Mouse (Mus musculus) brain, adult 2 months (tissue): ENCODE results near the gene Actc1.

Source experiments
- DNase-seq: peaks from one replicate; pipeline ENCODE4 v3.0.0; 2011; ENCODE audit warnings: low read depth, low spot score

The Actc1 gene

DNA sequence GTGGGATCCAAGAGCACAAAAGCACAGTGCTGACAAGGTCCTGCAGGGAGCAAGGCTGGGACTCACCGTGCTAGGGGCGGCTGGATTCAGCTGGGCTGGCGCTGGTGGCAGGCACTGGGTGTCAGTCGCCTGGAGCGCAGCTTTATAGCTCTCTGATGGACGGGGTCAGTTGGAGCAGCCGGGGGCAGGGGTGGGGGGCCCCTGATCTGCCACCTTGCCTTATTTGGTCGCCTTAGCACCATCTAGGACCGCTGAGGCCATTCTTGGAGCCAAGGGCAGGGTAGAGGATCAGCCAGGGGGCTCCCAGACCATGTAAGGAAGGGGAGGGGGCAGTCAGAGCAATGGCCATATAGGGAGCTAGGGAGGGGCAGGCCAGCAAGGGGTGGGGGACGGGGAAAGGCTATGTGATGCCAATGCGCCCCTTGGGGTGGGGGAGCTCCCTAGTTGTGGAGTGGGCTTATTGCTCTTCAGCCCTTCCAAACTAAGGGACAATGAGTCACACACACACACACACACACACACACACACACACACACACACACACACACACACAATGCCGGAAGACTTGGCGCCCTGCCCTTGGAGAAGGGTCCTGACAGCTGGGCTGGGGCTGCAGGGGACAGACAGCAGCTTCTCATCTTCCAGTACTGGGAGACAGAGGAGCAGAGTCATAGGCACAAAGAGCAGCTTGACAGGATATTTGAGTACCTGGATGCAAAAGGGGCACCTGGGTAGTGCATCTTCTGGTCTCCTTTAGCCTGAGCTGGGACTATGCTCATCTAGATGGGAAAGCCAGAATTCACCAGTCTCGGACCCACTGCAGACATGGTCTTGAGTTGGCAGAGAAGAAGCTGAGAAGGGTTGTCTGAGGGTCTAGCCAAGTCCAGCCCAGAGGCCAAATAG is at the start of gene Actc1:
Actc1 (minus strand) TSS at position 853 of the 903 bp plus-strand sequence.
- no peak for DNase-seq

GRCm38 (mm10) chr2:114102471-114102870 is 49.1 kb upstream of the Actc1 start:
- no peak for DNase-seq

DNA sequence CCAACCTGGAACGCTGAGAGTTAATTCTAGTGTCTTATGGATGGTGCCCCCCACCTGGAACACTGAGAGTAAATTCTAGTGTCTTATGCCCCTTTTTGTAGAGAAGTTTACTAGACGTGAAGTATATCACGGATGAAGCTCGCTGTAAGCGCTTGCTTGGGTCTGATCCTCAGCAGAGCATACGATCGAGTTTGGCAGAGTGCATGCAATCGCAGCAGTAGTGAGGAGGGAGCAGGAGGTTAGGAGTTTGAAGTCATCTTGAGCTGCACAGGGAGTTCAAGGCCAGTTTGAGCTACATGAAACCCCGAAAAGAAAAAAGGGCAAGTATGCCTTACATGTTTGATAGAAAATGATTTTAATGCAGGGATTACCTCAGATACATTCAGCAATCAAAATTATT is 47.5 kb upstream of the Actc1 start:
- DNase-seq, result no peak

GRCm38 (mm10) chr2:114099816-114100215 is 46.5 kb upstream of the Actc1 start:
- DNase-seq, result no peak

GRCm38 (mm10) chr2:114099109-114099508 is 45.8 kb upstream of the Actc1 start:
- no peak for DNase-seq

DNA sequence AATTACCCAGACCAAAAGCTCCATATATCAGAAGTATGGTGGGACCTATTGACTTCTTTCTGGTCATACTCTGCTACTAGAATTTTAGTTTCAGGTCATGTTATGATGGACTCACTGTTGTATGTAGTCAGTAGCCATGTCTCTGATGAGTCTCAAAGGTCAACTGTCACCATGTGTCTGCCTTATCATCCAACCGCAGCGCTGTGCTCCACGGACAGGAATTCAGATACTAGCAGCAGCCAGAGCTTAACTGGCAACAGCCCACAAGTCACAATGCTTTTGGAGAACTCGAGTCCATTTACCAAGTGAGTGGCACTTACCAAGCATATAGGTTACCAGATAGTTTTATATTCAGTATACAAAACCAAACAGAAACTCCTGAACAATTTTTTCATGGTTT is 44.3 kb upstream of the Actc1 start:
- DNase-seq, result no peak

GRCm38 (mm10) chr2:114096570-114096969 is 43.2 kb upstream of the Actc1 start:
- no peak for DNase-seq

- peak; percentile 73 for DNase-seq
Measured at GRCm38 (mm10) chr2:114095348-114095747, 42.0 kb upstream of the Actc1 start.

- DNase-seq, result peak; percentile 29
Measured at GRCm38 (mm10) chr2:114094696-114095095, 41.3 kb upstream of the Actc1 start.

- peak; percentile 43 for DNase-seq
Measured at GRCm38 (mm10) chr2:114093577-114093976, 40.2 kb upstream of the Actc1 start.

- peak; percentile 50 for DNase-seq
Measured at GRCm38 (mm10) chr2:114089862-114090261, 36.5 kb upstream of the Actc1 start.

DNA sequence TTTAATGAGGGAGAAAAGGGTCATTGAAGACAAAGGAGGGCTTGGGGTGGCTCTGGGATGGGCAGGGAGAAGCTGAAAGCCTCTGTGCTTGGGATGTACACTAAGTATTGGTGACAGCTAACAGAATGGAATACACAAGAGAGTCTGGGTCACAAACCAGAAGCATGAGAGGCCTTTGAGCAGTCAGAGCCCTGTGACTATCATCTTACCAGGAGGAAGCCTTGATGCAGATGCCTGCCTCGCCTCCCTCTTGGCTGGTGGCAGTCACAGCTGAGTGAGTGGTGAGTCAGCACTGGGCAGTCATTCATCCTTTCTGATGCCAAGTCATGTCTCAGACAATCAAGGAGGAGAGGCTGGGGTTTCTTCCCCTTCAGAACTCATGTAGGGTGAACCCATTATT is 33.9 kb upstream of the Actc1 start:
- peak; percentile 65 for DNase-seq

- DNase-seq, result no peak
Measured at GRCm38 (mm10) chr2:114071876-114072275, 18.5 kb upstream of the Actc1 start.

DNA sequence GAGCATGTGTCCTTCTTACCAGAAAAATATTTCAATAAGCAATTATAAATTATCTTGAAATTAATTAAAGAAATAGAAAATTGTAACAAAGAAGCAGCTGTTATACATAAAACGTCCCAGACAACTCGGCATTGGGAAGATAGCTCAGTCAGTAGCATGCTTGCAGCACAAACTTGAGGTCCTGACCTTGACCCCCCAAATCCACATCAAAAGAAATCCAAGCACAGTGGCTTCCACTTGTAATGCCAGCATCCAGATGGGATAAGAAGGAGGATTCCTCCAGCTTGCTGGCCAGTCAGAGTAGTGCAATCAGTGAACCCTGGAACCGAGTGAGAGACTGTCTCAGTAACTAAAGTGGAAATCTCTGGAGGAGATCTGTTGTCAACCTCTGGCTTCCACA is 12.9 kb upstream of the Actc1 start:
- DNase-seq, result no peak

DNA sequence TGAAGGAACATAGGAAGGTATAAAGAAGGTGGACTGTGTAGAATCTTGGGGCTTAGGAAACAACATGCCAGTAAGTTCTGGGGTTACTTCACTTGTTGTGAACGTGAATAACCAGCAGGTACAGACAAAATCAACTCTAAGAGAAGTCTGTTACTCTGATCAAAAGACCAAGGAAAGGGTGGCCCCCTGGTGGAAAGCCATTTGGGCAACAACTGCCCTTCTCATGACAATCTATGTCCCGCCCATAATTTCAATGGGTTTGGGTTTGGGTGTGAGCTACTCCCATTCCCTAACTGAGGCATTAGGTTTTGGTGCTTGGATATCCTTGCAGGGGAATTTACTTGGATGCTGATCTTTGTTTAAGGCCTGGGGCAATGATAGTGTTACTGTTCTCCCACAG is 10.7 kb upstream of the Actc1 start:
- no peak for DNase-seq

DNA sequence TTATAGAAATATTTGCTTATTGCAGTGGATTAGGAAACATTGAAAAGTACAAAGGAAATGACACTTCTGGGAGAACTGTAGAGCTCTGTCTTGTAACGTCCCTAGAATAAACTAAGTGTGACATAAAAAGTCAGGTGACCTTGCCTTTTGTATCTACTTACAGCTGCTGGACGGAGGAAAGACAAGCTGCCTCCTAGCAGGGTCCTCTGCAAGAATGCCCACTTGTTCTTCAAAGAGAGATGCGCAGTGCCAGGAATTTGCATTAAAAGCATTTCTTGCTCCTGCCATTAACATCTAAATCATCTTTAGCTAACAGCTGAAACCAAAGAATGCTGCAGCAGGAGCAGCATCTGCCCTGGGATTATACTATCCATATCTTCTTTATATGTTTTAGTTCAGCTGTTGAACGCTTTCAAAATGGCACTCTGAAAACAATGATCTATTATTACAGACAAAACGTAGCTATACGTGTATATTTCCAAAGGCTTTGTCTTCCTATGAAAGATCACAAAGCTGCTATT is 6.8 kb upstream of the Actc1 start:
- no peak for DNase-seq

DNA sequence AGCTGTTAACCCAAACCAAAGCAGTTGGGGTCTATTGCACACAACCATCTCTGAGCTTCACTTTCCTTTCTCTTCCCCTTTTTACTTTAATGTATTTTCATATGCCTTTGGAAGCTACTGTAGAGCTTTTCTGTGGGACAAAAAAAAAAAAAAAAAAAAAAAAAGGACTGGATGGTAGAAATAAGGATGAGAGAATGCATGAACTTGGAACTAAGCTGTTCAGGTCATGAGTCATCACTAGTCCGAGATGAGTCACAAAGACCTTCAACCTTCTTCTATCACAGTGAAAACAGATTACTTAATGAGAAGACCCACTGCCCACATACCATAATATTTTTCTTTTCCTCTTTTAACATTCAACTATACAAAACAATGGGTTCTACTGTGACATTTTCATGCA is 6.3 kb upstream of the Actc1 start:
- no peak for DNase-seq

DNA sequence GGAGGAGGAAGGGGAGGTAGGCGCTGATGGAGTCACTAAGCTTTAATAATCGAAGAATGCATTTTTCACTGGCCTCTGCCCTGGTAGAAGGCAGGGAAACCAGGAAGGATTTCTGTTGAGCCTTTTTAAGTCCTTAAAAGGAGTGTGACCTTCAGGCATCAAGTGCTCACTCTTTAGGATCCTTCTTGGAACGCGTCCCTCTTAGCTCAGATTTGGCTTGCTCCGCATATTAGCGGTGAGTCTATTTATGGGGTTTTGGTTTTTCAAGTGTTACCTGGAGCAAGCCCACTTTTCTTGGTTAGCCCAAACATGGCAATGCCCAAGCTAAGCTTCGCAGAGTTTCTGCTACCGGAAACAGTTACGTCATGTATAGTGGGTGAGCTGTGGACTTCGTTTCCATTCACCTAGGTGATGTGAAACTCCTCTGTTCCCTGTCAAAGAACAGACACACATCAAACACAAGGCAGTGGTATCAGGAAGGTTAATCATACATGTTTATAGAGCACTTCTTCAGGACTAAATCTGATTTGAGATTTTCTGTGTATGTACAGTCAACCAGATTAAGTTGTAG is 5.0 kb upstream of the Actc1 start:
- no peak for DNase-seq

DNA sequence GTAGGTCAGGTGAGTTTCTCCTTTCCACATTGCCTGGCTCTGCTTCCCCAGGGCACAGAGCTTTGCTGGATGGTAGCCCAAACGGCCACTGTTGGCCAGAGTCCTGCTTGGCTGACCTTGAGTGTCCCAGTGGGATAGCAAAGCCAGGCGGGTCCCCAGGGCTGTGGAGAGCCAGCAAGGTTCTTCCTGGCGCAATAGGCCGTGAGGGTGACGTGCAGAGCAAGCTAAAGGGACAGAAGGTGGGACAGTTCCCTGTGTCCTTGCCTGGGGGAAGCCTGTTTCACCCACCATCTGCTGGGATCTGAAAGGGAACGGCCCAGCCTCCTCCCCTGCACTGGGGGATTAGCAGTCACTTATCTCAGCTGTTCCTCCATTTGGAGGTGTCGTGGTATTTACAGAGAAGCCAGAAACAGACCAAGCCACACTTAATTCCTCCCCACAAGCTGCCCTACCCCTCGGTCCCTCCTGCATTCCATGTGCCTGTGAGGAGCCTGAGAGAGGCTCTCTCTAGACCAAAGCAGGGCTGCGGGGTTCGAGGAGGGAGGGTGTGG is 4.0 kb upstream of the Actc1 start:
- peak; percentile 81 for DNase-seq

- no peak for DNase-seq
Measured at GRCm38 (mm10) chr2:114054129-114054528, 781 bp upstream of the Actc1 start.

- no peak for DNase-seq
Measured at GRCm38 (mm10) chr2:114051871-114052241, 1.5 kb downstream of the Actc1 start.

DNA sequence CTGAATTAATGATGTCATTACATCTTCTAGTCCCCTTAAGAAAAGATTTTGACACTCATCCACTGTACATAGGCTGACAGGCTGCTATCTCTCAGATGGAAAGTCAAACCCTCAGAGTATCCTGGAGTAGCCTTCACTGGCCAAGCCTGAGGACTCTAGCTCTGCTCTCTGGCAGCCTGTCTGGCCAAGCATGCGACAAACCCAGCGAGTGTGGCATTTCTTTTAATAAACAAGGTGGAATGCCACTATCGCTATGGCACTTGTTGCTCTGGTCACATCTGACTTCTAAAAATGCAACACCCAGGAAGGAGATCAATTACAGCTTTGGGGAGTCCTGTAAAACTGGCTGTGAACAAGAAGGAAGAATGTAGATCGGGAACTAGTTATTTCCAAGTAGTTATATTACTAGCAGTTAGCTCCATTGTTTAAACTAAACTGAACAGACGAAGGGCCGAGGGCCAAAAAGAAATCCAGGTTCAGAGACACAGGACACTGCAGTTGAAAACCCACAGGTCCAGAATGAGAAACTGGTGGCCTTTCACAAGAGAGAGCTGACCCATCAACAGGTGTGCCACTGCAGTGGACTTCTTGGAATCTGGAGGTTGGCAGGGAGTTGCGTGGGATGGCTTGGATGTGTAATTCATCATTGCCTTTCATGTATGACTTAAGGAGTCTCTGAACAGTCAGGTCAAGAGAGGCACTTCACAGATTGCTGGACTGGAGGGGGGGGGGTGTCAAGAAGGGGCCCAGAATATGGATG is 2.1 kb downstream of the Actc1 start:
- no peak for DNase-seq
